Mouse (Mus musculus) E14TG2a.4 (cell line): ENCODE data around the gene Tmem30c.

Experiments
- CTCF ChIP-seq: conservative IDR thresholded peaks from 2 replicates; pipeline ENCODE4 v1.5.1; 2014; ENCODE audit warnings: low read length
- NANOG ChIP-seq: IDR thresholded peaks from 2 replicates; pipeline ENCODE4 v1.6.1; 2014; ENCODE audit warnings: borderline replicate concordance, low read length, mixed read lengths
- POU5F1 ChIP-seq: IDR thresholded peaks from 2 replicates; pipeline ENCODE4 v1.6.1; 2014; ENCODE audit warnings: low read length, borderline replicate concordance

DNA sequence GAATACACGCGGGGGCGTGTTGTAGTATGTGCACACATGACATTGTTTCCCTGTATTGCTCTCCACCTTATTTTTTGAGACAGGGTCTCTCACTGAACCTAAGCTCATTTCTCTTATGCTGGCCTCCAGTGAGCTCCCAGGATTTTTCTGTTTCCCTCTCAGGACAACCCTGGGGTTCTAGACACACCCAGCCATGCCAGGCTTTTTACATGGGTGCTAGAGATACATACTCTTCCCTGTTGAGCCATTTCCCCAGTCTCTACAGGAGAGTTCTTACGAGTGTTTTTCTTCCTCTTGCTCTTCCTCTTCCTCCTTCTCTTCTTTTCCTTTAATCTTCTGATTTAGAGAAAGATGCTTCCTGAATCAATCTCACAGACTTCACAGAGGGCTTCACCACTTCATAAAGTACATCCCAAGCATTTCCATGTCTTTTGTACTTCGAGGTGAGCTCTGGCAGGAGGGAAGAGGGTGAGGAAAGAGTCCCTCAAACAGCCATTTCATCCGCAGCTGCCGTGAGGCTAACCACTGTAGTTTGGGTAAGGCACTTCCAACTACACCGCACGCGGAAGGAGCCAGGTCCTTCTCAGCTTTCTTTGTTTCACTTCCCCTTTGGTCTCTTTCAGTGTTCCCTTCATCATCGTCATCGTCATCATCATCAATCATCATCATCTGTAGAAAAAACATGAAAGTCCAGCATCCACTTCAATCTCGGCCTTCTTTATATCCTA lies 33.1 kb downstream of the Tmem30c start:
- no peak for TF ChIP-seq CTCF
- TF ChIP-seq POU5F1: no peak
- TF ChIP-seq NANOG: no peak
